Mouse (Mus musculus) lung, postnatal 0 days (tissue): ENCODE results near the gene Mrps27.

Experiments
- CTCF ChIP-seq: IDR thresholded peaks from 2 replicates; pipeline ENCODE4 v1.5.1; 2016; ENCODE audit warnings: antibody characterized with exemption, mild to moderate bottlenecking
- EP300 ChIP-seq: IDR thresholded peaks from 2 replicates; pipeline ENCODE4 v1.6.1; 2016; ENCODE audit warnings: antibody characterized with exemption, mild to moderate bottlenecking, control low read depth

DNA sequence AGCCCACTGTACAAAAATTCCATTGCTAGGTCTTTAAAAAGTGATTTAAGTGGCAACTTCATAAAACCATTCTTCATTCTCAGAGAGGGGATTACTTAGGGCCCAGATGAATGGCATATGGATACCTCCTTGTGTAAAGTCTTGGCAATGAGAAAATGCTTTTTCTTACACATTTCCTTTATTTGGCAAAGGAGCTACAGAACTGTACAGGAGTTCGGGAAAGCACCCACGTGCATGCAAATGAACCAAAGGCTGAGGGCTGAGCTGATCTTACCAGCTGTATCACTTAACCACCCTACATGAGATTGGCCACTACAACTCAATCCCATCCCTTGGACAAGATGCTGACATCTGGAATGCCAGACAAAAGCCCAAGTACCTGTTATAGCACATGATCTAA lies 95.6 kb downstream of the Mrps27 start:
- no peak for TF ChIP-seq CTCF
- TF ChIP-seq EP300: no peak
